Mouse (Mus musculus) C2C12 (cell line): ENCODE results near the gene Zfp692.

Experiments
- CEBPB ChIP-seq: IDR thresholded peaks from one replicate; pipeline ENCODE4 v1.6.1; 2011; ENCODE audit warnings: low read depth, mild to moderate bottlenecking, control low read depth, moderate library complexity
- CTCF ChIP-seq: IDR thresholded peaks from one replicate; pipeline ENCODE4 v1.5.1; 2011; ENCODE audit not compliant: control insufficient read depth, insufficient read depth, insufficient read length
- FOSL1 ChIP-seq: IDR thresholded peaks from one replicate; pipeline ENCODE4 v1.8.0; 2011; ENCODE audit warnings: mild to moderate bottlenecking, low read length; ENCODE audit not compliant: poor library complexity, insufficient read depth, severe bottlenecking
- MAX ChIP-seq: IDR thresholded peaks from one replicate; pipeline ENCODE4 v1.6.1; 2011; ENCODE audit warnings: mild to moderate bottlenecking, control low read depth
- MYOD1 ChIP-seq: IDR thresholded peaks from one replicate; pipeline ENCODE4 v1.6.1; 2011; ENCODE audit warnings: low read depth; ENCODE audit not compliant: control insufficient read depth, insufficient read length
- MYOG ChIP-seq: IDR thresholded peaks from one replicate; pipeline ENCODE4 v1.6.1; 2011; ENCODE audit not compliant: control insufficient read depth, insufficient read length; ENCODE audit errors: extremely low read depth
- USF1 ChIP-seq: IDR thresholded peaks from one replicate; pipeline ENCODE4 v1.6.1; 2011; ENCODE audit warnings: low read depth, mild to moderate bottlenecking, control low read depth, moderate library complexity

GRCm38 (mm10) chr11:58322824-58323569 lies 16.1 kb downstream of the Zfp692 start:
- TF ChIP-seq CTCF (no peak), MAX (no peak), MYOD1 (no peak), USF1 (no peak), CEBPB (no peak), MYOG (no peak), FOSL1 (no peak)
